9 mouse cellular contexts compared by ENCODE assay signal in the genomic region with DNA sequence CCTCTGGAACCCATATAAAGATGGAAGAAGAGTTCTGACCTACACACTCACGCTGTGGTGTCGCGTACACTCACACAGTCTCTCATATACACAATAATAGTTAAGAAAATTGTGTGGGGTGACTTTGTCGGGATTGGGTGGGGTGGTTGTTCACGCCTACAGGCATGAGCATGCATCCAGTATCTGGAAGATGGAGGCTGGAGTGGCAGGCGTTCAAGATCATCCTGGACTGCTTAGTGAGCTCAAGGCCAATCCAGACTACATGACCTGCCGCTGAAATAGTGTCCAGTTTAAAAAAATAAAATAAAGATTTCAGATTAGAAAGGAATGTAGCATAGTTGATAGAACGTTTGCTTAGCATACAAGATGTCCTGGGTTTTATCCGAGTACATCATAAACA. TPM values are rescaled to one million over a fixed set of nuclear protein-coding genes. Genes with fewer than 3 reads are reported as not detected.
A peak's percentile ranks its signal among the peaks of the same experiment; 100 is the strongest.
DNase-seq lines count a peak whose midpoint lies in the region; ATAC-seq and TF ChIP-seq lines count a peak whose summit lies in the region.
"Had no signal": no experiment of that assay in that cellular context is flagged by ENCODE, and none has a peak within 500 bp of the region (broad histone marks: within the 10 kb centered on the region; RNA-seq: fewer than 3 reads in every experiment).

No protein-coding gene starts in this region.

- H3K9me3 ChIP-seq in liver, embryonic 11.5 days (ENCODE audit: control insufficient read depth, low read length): no peaks in the 10 kb centered on the region
- no peaks in the 10 kb centered on the region for H3K9me3 ChIP-seq in embryonic facial prominence, embryonic 12.5 days
- H3K9me3 ChIP-seq in heart, postnatal 0 days (replicated peaks; ENCODE audit: control insufficient read depth, low read length): no peaks in the 10 kb centered on the region
- H3K9me3 ChIP-seq in neural tube, embryonic 13.5 days: no peaks in the 10 kb centered on the region

- no peaks in the 10 kb centered on the region for H3K27me3 ChIP-seq in liver, embryonic 11.5 days (replicated peaks; ENCODE audit: control insufficient read depth, insufficient read depth, low read length)
- H3K27me3 ChIP-seq in embryonic facial prominence, embryonic 12.5 days: no peaks in the 10 kb centered on the region
- no peaks in the 10 kb centered on the region for H3K27me3 ChIP-seq in heart, postnatal 0 days (ENCODE audit: control insufficient read depth, insufficient read depth, low read length)
- no peaks in the 10 kb centered on the region for H3K27me3 ChIP-seq in neural tube, embryonic 13.5 days
- H3K27me3 ChIP-seq: Patski had no signal

- no peak overlapping the region for H3K9ac ChIP-seq in liver, embryonic 11.5 days (ENCODE audit: low read depth, low read length)
- H3K9ac ChIP-seq in embryonic facial prominence, embryonic 12.5 days: no peak overlapping the region
- no peak overlapping the region for H3K9ac ChIP-seq in heart, postnatal 0 days (replicated peaks; ENCODE audit: low read depth, low read length)
- H3K9ac ChIP-seq in neural tube, embryonic 13.5 days: no peak overlapping the region

- WGBS in liver, embryonic 11.5 days: 78% methylated on average over 9 of the region's 9 CpGs
- 80% methylated on average over 9 of the region's 9 CpGs for WGBS in embryonic facial prominence, embryonic 12.5 days
- 68% methylated on average over 9 of the region's 9 CpGs for WGBS in heart, postnatal 0 days
- 87% methylated on average over 9 of the region's 9 CpGs for WGBS in neural tube, embryonic 13.5 days

- DNase-seq in liver, embryonic 11.5 days (ENCODE audit: low spot score): no peak
- no peak for DNase-seq in liver
- DNase-seq in heart, postnatal 0 days (ENCODE audit: low spot score): no peak
- no peak for DNase-seq in frontal cortex, postnatal 25 days (ENCODE audit: low spot score in 2 of 2)
- no peak for DNase-seq in thymus, postnatal 0 days (ENCODE audit: low spot score)
- DNase-seq: thymus, postnatal 14 days had no signal

- peak overlapping the region; percentile 89 for H3K4me2 ChIP-seq in liver, embryonic 11.5 days
- 0 out of 2 replicates have a peak overlapping the region, but pooled peaks have one; percentile 72 for H3K4me2 ChIP-seq in embryonic facial prominence, embryonic 12.5 days (replicated peaks)
- H3K4me2 ChIP-seq in heart, postnatal 0 days (ENCODE audit: low read depth, low read length): peak overlapping the region; percentile 89
- peak overlapping the region; percentile 77 for H3K4me2 ChIP-seq in neural tube, embryonic 13.5 days

- peaks cover 20% of the 10 kb centered on the region for H3K4me1 ChIP-seq in liver, embryonic 11.5 days (replicated peaks; ENCODE audit: control insufficient read depth, insufficient read depth, low read length)
- peaks cover 10% of the 10 kb centered on the region; the same call in 1 of the 2 replicates for H3K4me1 ChIP-seq in embryonic facial prominence, embryonic 12.5 days
- peaks cover 8% of the 10 kb centered on the region; the same call in 1 of the 2 replicates for H3K4me1 ChIP-seq in heart, postnatal 0 days (ENCODE audit: control insufficient read depth, insufficient read depth)
- peaks cover 22% of the 10 kb centered on the region for H3K4me1 ChIP-seq in neural tube, embryonic 13.5 days (replicated peaks)

- no peak for ATAC-seq in liver, embryonic 11.5 days (replicated peaks; ENCODE audit: low FRiP score)
- ATAC-seq in embryonic facial prominence, embryonic 12.5 days (ENCODE audit: insufficient number of reproducible peaks, insufficient read depth, low FRiP score, low TSS enrichment): no peak
- no peak for ATAC-seq in heart, postnatal 0 days (ENCODE audit: insufficient read depth, low read depth)
- no peak for ATAC-seq in neural tube, embryonic 13.5 days (ENCODE audit: low read depth)

- no peak for TF ChIP-seq EP300 in heart, postnatal 0 days (IDR thresholded peaks at IDR 0.05; ENCODE audit: low read depth)

- peak overlapping the region; percentile 93; the same call in 1 of the 2 replicates for H3K4me3 ChIP-seq in liver, embryonic 11.5 days (ENCODE audit: low read depth, low read length)
- H3K4me3 ChIP-seq in embryonic facial prominence, embryonic 12.5 days: no peak overlapping the region
- no peak overlapping the region for H3K4me3 ChIP-seq in heart, postnatal 0 days (ENCODE audit: low read depth, low read length)
- H3K4me3 ChIP-seq in neural tube, embryonic 13.5 days: 0 out of 2 replicates have a peak overlapping the region, but pooled peaks have one; percentile 93

- TF ChIP-seq CTCF in heart, postnatal 0 days (IDR thresholded peaks at IDR 0.05; ENCODE audit: low read depth): no peak

- H3K36me3 ChIP-seq in liver, embryonic 11.5 days (ENCODE audit: control insufficient read depth, insufficient read depth, low read length): no peaks in the 10 kb centered on the region
- no peaks in the 10 kb centered on the region for H3K36me3 ChIP-seq in embryonic facial prominence, embryonic 12.5 days
- H3K36me3 ChIP-seq in heart, postnatal 0 days (replicated peaks; ENCODE audit: control insufficient read depth, insufficient read depth, low read length): no peaks in the 10 kb centered on the region
- H3K36me3 ChIP-seq in neural tube, embryonic 13.5 days: no peaks in the 10 kb centered on the region

- no peak overlapping the region for H3K27ac ChIP-seq in liver, embryonic 11.5 days (ENCODE audit: low read depth, low read length)
- no peak overlapping the region for H3K27ac ChIP-seq in embryonic facial prominence, embryonic 12.5 days
- H3K27ac ChIP-seq in heart, postnatal 0 days (ENCODE audit: low read depth): peak overlapping the region; percentile 98
- H3K27ac ChIP-seq in neural tube, embryonic 13.5 days (replicated peaks): no peak overlapping the region

RNA-seq across cellular contexts. Expression of a gene that starts 2.2 kb away (rescaled TPM):
- polyA plus RNA-seq in liver, embryonic 11.5 days (2014; fragmentation: Nextera tagmentation; extraction: Ambion mirVana): 6.2 and 6.6 TPM in 2 replicates
- 6.5 and 7.7 TPM in 2 replicates for polyA plus RNA-seq in embryonic facial prominence, embryonic 12.5 days (2016; fragmentation: Nextera tagmentation; extraction: Ambion mirVana)
- 13.4 and 20.9 TPM in 2 replicates for total RNA-seq in heart, postnatal 0 days (2014; rRNA removed; ENCODE audit: low replicate concordance)
- polyA plus RNA-seq in heart, postnatal 0 days (2015; fragmentation: Nextera tagmentation; extraction: Ambion mirVana): 4.3 and 4.9 TPM in 2 replicates
- 15.0 and 16.6 TPM in 2 replicates for polyA plus RNA-seq in neural tube, embryonic 13.5 days (2015; fragmentation: Nextera tagmentation; extraction: Ambion mirVana)
- 1.2 and 1.4 TPM in 2 replicates for polyA plus RNA-seq in thymus, postnatal 0 days (2015; fragmentation: Nextera tagmentation; extraction: Ambion mirVana)

Comparison
In these comparisons a context has a peak if more than half of its experiments do, and no peak if none do; other contexts are left out.
1. H3K4me3 ChIP-seq: peak in liver, embryonic 11.5 days (single experiment) and neural tube, embryonic 13.5 days (single experiment); none in embryonic facial prominence, embryonic 12.5 days (single experiment) and heart, postnatal 0 days (single experiment).
2. Peak in every context shown above with its lines, with median percentiles within 50 percentile points of each other: H3K4me2 ChIP-seq.